Mouse (Mus musculus) hindbrain, postnatal 0 days (tissue): ENCODE data around the gene Sfxn3. TPM values are rescaled to one million over a fixed set of nuclear protein-coding genes. Genes with fewer than 3 reads are reported as not detected.

Source experiments
- ATAC-seq: fragments of 200-750 bp; cut with Nextera tagmentation; 2 replicates; pipeline ENCODE4 v1.8.0; 2017; ENCODE audit warnings: mild to moderate bottlenecking, moderate TSS enrichment, moderate library complexity
- DNase-seq: peaks from one replicate; pipeline ENCODE4 v3.0.0-alpha.2; 2015; ENCODE audit warnings: low spot score
- H3K27ac ChIP-seq: fragments of 300-500 bp; sonication (generic); 2 replicates; pipeline ENCODE4 v1.5.1; 2014; ENCODE audit warnings: mild to moderate bottlenecking
- H3K27me3 ChIP-seq: fragments of 300-500 bp; sonication (generic); 2 replicates; pipeline ENCODE4 v1.6.1; 2014; ENCODE audit warnings: low read length, mixed read lengths; ENCODE audit not compliant: insufficient read depth
- H3K36me3 ChIP-seq: fragments of 300-500 bp; sonication (generic); 2 replicates; pipeline ENCODE4 v1.6.1; 2014; ENCODE audit warnings: low read length, mixed read lengths; ENCODE audit not compliant: insufficient read depth
- H3K4me1 ChIP-seq: fragments of 300-500 bp; sonication (generic); 2 replicates; pipeline ENCODE4 v1.6.1; 2014; ENCODE audit warnings: antibody characterized with exemption, low read length, mixed read lengths; ENCODE audit not compliant: insufficient read depth
- H3K4me2 ChIP-seq: fragments of 300-500 bp; sonication (generic); 2 replicates; pipeline ENCODE4 v1.6.1; 2014; ENCODE audit warnings: low read depth, mild to moderate bottlenecking, low read length, moderate library complexity, mixed read lengths
- H3K4me3 ChIP-seq: fragments of 300-500 bp; sonication (generic); 2 replicates; pipeline ENCODE4 v1.5.1; 2014; ENCODE audit warnings: low read length
- H3K9ac ChIP-seq: fragments of 300-500 bp; sonication (generic); replicated peaks from 2 replicates; pipeline ENCODE4 v1.6.1; 2014; ENCODE audit warnings: mild to moderate bottlenecking, low read length, moderate library complexity, mixed read lengths
- H3K9me3 ChIP-seq: fragments of 300-500 bp; sonication (generic); 2 replicates; pipeline ENCODE4 v1.6.1; 2016; ENCODE audit warnings: low read length, mixed read lengths
- CTCF ChIP-seq: IDR thresholded peaks from 2 replicates; pipeline ENCODE4 v1.5.1; 2016; ENCODE audit warnings: antibody characterized with exemption, control low read depth, low read depth
- whole genome bisulfite sequencing: fragments of 180-500 bp; shearing (Covaris S2); extraction: QIAGEN DNeasy Blood & Tissue Kit; methylation state at CpG from one replicate; pipeline ENCODE4 v1.1.7; 2014; 5-methylcytosine and 5-hydroxymethylcytosine counted together
- polyA plus RNA-seq: library from polyadenylated mRNA; unstranded; fragments of >200 nt; fragmentation: Nextera tagmentation; extraction: Ambion mirVana; gene quantifications from 2 replicates; pipeline ENCODE4 v1.2.1, GENCODE M21; 2015
- total RNA-seq: library from RNA; depleted of rRNA; stranded (reverse); fragments of >200 nt; gene quantifications from 2 replicates; pipeline ENCODE4 v1.2.3, GENCODE M21; 2014

Sfxn3 gene
- total and polyA plus RNA-seq, 2 experiments from 2014 or later = 63.9 to 77.3 TPM

DNA sequence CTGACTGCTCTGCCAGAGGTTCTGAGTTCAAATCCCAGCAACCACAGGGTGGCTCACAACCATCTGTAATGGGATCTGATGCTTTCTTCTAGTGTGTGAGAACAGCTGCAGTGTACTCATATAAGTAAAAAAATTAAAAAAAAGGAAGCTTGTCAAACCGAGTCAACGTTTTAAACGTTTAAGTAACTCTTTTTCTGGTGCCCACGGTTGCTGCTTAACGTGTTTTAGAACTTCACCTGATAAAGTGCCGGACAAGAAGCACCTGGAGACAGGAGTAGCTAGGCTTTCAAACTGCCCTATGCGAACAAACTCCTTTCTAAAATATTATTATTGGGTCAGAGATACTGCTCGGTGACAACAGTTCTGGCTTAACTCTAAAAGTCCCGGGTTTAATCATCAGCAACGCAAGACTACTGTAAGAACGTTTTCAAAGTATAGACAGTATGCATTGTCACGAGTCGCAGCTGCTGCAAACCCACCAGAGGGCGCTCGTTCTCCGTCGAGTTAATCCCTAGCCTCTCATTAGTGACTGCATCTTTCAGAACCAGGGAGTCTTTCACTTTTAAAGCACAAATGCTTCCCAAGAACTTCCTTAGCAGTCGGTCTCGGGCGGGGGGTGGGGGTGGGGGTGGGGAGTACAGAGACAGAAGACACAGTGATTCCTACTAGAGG, 26.7 kb downstream of the Sfxn3 start:
- H3K27ac ChIP-seq = peak overlapping the region; percentile 99; the same call in 1 of the 2 replicates
- no peaks in the 10 kb centered on the region for H3K9me3 ChIP-seq
- DNase-seq (peak; percentile 93), ATAC-seq (peak; percentile 50; the same call in 1 of the 2 replicates)
- peak; percentile 82 for TF ChIP-seq CTCF
- H3K36me3 ChIP-seq = no peaks in the 10 kb centered on the region
- peak overlapping the region; percentile 91; the same call in 1 of the 2 replicates for H3K9ac ChIP-seq
- H3K27me3 ChIP-seq = peaks cover 27% of the 10 kb centered on the region
- H3K4me2 ChIP-seq = peak overlapping the region; percentile 100
- 8% methylated on average over 20 of the region's 20 CpGs for WGBS
- H3K4me3 ChIP-seq = peak overlapping the region; percentile 82
- peaks cover 10% of the 10 kb centered on the region for H3K4me1 ChIP-seq

GRCm38 (mm10) chr19:45074580-45075322, 27.4 kb downstream of the Sfxn3 start, which contains the start of gene Kazald1:
Kazald1 (plus strand) TSS chr19:45075241.
- peak; percentile 96 for DNase-seq
- TF ChIP-seq CTCF = no peak
- Histone ChIP-seq H3K9ac (peak within 1 kb of the TSS; percentile 91), H3K27me3 (peaks cover 34% of the 10 kb centered on the region), H3K4me3 (peak within 1 kb of the TSS; percentile 82), H3K4me2 (peak within 1 kb of the TSS; percentile 100), H3K36me3 (no peaks in the 10 kb centered on the region), H3K4me1 (peaks cover 12% of the 10 kb centered on the region), H3K9me3 (no peaks in the 10 kb centered on the region), H3K27ac (peak within 1 kb of the TSS; percentile 99)
- peak; percentile 91 for ATAC-seq
- 0% methylated on average over 45 of the region's 45 CpGs for WGBS

GRCm38 (mm10) chr19:45075323-45076035, 28.2 kb downstream of the Sfxn3 start:
- Histone ChIP-seq H3K27ac (peak overlapping the region; percentile 99), H3K4me2 (peak overlapping the region; percentile 100), H3K4me3 (peak overlapping the region; percentile 82), H3K27me3 (peaks cover 36% of the 10 kb centered on the region), H3K36me3 (no peaks in the 10 kb centered on the region), H3K4me1 (peaks cover 18% of the 10 kb centered on the region), H3K9me3 (no peaks in the 10 kb centered on the region), H3K9ac (peak overlapping the region; percentile 91)
- DNase-seq (no peak), ATAC-seq (peak; percentile 38)
- peak; percentile 28 for TF ChIP-seq CTCF
- WGBS = under 1% methylated on average over 32 of the region's 32 CpGs

- Histone ChIP-seq H3K36me3 (no peaks in the 10 kb centered on the region), H3K9ac (no peak overlapping the region; the same call in 1 of the 2 replicates), H3K9me3 (no peaks in the 10 kb centered on the region), H3K27ac (no peak overlapping the region), H3K4me3 (peak overlapping the region; percentile 82), H3K4me2 (peak overlapping the region; percentile 100), H3K27me3 (peaks cover 42% of the 10 kb centered on the region), H3K4me1 (peaks cover 24% of the 10 kb centered on the region)
- ATAC-seq (no peak), DNase-seq (no peak)
- no peak for TF ChIP-seq CTCF
- 8% methylated on average over 17 of the region's 17 CpGs for WGBS
Measured at GRCm38 (mm10) chr19:45076036-45076575, 28.8 kb downstream of the Sfxn3 start.

GRCm38 (mm10) chr19:45076586-45077510, 29.5 kb downstream of the Sfxn3 start:
- Histone ChIP-seq H3K4me3 (peak overlapping the region; percentile 82), H3K9me3 (no peaks in the 10 kb centered on the region), H3K4me1 (peaks cover 25% of the 10 kb centered on the region), H3K9ac (no peak overlapping the region), H3K36me3 (no peaks in the 10 kb centered on the region), H3K27me3 (peaks cover 42% of the 10 kb centered on the region), H3K27ac (no peak overlapping the region), H3K4me2 (peak overlapping the region; percentile 100)
- peak; percentile 53 for TF ChIP-seq CTCF
- peak; percentile 49 for DNase-seq
- ATAC-seq = no peak
- WGBS = 1% methylated on average over 62 of the region's 62 CpGs
